Mouse (Mus musculus) T-helper 2 cell (primary cell): ENCODE measurements around the gene Hist1h4m.
"Not testable (repeated sequence)": the region's sequence is repeated elsewhere in the genome, so short reads cannot be mapped to it uniquely, and the experiment has no call there.

Experiments used
- in situ Hi-C: fragments of 300-600 bp; cut with MboI, MseI; formaldehyde crosslinking; loops from one replicate; pipeline ENCODE4 v1.15.1; 2025; ENCODE audit warnings: high pct_unique_total_duplicates

Hist1h4m gene

DNA sequence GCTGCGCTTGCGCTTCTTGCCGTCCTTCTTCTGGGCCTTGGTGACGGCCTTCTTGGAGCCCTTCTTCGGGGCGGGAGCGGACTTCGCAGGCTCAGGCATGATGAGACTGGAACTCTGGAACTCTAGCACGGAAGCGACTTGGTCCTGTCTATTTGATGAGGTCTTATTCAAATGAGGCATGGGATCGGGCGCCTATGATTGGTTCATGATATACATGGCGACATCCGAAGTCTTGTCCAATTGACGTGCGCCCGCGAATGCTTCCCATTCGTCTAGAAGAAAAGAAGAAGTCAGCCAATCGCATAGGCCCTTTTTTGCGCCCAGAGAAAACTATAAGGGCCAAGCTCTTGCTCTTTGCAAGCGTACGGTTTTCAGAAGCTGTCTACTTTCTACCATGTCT is 1.5 kb upstream of the Hist1h4m start, which contains the start of the genes Hist1h2bq and Hist1h2ao:
TSS of gene Hist1h2bq (minus strand) at position 125 of the 400 bp plus-strand sequence.
TSS of gene Hist1h2ao (plus strand) at position 393 of the 400 bp plus-strand sequence.
- in situ Hi-C loops: not testable (repeated sequence)

GRCm38 (mm10) chr13:21811074-21811473 is 472 bp upstream of the Hist1h4m start:
- in situ Hi-C loops: not testable (repeated sequence)

- in situ Hi-C loops: not testable (repeated sequence)
These were observed 546 bp downstream of the Hist1h4m start for GRCm38 (mm10) chr13:21812092-21812491.

DNA sequence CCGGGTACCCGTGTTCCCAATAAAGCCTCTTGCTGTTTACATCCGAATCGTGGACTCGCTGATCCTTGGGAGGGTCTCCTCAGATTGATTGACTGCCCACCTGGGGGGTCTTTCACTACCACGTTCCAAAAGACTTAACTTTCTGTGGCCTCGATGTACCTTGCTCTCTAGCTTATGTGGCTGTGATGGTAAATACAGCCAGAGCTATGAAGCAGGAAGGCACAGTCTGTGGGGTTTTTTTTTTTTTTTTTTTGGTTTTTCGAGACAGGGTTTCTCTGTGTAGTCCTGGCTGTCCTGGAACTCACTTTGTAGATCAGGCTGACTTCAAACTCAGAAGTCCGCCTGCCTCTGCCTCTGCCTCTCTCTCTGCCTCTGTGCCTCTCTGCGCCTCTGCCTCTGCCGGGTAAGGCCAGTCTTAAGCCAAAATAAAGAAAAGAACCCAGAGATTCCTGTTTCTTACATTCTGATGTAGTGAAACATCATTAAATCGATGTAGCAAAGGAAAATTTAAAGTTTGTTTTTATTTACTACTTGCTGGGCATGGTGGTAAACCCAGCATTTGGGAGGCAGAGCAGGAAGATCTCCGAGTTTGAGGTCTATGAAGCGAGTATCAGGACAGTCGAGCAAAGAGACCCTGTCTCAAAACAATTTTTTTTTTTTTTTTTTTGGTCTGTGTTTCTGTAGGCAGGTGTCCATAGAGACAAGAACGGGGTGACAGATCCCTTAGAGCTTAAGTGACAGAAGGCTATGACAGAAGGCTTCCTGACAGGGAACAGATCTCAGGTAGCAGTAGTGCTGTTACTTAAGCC is 8.7 kb downstream of the Hist1h4m start:
- in situ Hi-C loops: not testable (repeated sequence)

- in situ Hi-C loops: no loop called here
These were observed 17.0 kb downstream of the Hist1h4m start for GRCm38 (mm10) chr13:21828511-21828910.

DNA sequence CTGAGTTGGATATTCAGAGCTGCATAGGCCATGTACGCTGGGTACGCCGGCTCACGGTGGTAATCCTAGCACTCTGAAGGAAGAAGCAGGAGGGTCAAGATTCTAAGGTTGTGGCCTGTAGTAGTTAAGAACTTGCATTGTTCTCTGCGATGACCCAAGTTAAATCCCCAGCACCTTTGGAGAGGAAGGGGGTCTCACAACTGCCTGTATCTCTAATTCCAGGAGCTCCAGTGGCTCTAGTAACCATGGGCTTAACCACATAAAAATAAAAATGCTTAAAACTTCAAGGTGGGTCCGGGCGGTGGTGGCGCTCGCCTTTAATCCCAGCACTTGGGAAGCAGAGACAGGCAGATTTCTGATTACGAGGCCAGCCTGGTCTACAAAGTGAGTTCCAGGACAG is 18.8 kb downstream of the Hist1h4m start:
- in situ Hi-C loops: no loop called here

GRCm38 (mm10) chr13:21831418-21832394 is 20.2 kb downstream of the Hist1h4m start, which contains the start of gene Hist1h4n:
TSS of gene Hist1h4n (minus strand) at chr13:21832196.
- in situ Hi-C loops: not testable (repeated sequence)

DNA sequence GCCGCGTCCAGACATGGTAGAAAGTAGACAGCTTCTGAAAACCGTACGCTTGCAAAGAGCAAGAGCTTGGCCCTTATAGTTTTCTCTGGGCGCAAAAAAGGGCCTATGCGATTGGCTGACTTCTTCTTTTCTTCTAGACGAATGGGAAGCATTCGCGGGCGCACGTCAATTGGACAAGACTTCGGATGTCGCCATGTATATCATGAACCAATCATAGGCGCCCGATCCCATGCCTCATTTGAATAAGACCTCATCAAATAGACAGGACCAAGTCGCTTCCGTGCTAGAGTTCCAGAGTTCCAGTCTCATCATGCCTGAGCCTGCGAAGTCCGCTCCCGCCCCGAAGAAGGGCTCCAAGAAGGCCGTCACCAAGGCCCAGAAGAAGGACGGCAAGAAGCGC is 21.9 kb downstream of the Hist1h4m start, which contains the start of the genes Hist1h2ap and Hist1h2br:
TSS of gene Hist1h2ap (minus strand) at position 47 of the 400 bp plus-strand sequence.
TSS of gene Hist1h2br (plus strand) at position 283 of the 400 bp plus-strand sequence.
- in situ Hi-C loops: not testable (repeated sequence)

DNA sequence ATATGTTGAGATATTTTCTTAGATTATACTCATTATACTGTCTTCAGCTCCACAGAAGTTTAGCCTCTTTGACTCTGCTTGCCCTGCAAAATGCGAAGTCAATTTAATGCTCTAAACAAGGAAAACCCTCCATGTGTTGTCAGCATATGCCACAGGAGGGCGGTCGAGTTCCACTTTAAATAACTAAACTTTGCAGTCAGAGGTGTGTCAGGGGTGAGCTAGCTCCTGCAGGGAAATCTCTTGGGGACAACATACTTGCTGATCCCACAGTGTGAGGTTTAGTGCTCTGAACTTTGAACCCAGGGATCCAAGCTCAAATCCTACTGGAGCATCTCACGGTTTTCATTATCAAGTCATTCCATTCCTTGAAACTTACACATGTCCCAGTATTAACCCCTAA is 29.0 kb downstream of the Hist1h4m start:
- in situ Hi-C loops: not testable (repeated sequence)

- in situ Hi-C loops: not testable (repeated sequence)
These were observed 34.8 kb downstream of the Hist1h4m start for GRCm38 (mm10) chr13:21846356-21846755.

GRCm38 (mm10) chr13:21847883-21848282 is 36.3 kb downstream of the Hist1h4m start:
- in situ Hi-C loops: no loop called here

GRCm38 (mm10) chr13:21850696-21851095 is 39.1 kb downstream of the Hist1h4m start:
- in situ Hi-C loops: loop anchor here (5.0 to 10.0 kb wide), 3 partner anchors 48 to 172 kb away; no protein-coding TSS in a partner anchor

GRCm38 (mm10) chr13:21852215-21852945 is 40.8 kb downstream of the Hist1h4m start:
- in situ Hi-C loops: loop anchor here (5.0 to 10.0 kb wide), 3 partner anchors 50 to 170 kb away; no protein-coding TSS in a partner anchor

DNA sequence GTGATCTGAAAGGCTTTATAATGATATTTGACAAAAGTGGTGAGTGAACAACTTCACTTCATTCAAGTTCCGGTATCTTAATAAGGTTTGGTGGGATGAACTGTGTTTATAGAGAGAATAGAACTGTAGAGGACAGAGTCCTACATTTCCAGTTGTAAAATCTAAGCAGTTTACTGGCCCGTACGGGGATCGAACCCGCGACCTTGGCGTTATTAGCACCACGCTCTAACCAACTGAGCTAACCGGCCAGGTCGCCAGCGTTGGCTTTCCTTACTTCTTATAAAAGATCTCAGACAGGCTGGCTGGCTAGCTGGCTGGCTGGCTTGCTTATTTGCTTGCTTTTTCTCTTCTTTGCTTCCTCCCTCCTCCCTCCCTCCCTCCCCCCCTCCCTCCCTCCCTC is 43.6 kb downstream of the Hist1h4m start:
- in situ Hi-C loops: loop anchor here (10.0 kb wide), 1 partner anchor 70 kb away; no protein-coding TSS in a partner anchor

GRCm38 (mm10) chr13:21855698-21856162 is 44.2 kb downstream of the Hist1h4m start:
- in situ Hi-C loops: loop anchor here (10.0 kb wide), 1 partner anchor 69 kb away; no protein-coding TSS in a partner anchor

DNA sequence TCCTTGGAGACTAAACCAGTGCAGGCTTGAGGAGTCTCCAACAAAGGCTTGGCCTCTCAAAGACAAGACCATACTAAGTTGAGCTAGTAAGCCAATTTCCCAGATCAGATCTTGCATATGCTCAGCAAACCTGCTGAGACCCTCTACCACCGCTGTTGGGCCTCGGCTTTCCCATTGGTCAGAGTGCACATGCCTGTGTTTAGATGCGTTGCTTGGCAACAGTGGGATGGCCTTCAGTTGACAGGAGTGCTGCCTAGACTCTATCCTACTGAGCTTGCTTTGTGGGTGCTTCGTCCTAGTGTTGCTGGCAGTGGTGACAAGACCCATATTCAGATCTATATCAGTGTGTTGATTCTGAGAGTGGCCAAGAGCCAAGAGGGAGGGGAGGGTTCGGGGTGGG is 50.1 kb downstream of the Hist1h4m start:
- in situ Hi-C loops: no loop called here
